Mouse (Mus musculus): ENCODE results near the gene Tle4. TPM values are rescaled to one million over a fixed set of nuclear protein-coding genes. Genes with fewer than 3 reads are reported as not detected.

Gene Tle4
- polyA plus RNA-seq, 1 experiment from 2014 or later: 13.0 TPM

GRCm38 (mm10) chr19:14505401-14505800 is 92.5 kb downstream of the Tle4 start:
- Histone ChIP-seq H3K36me3 (ENCODE audit: control insufficient read depth, insufficient read depth, low read length) (no peaks in the 10 kb centered on the region), H3K4me1 (replicated peaks; ENCODE audit: control insufficient read depth, insufficient read depth, low read length) (no peaks in the 10 kb centered on the region), H3K9ac (ENCODE audit: low read depth, low read length) (no peak overlapping the region), H3K27me3 (replicated peaks; ENCODE audit: control insufficient read depth, insufficient read depth, low read length) (no peaks in the 10 kb centered on the region), H3K27ac (ENCODE audit: low read depth, low read length) (no peak overlapping the region), H3K4me2 (no peak overlapping the region), H3K4me3 (ENCODE audit: low read depth, low read length) (no peak overlapping the region), H3K9me3 (ENCODE audit: control insufficient read depth, low read length) (no peaks in the 10 kb centered on the region)
- ATAC-seq (replicated peaks; ENCODE audit: low FRiP score): no peak
- WGBS: 94% methylated on average over 3 of the region's 3 CpGs
- no peak for DNase-seq (ENCODE audit: low spot score)

GRCm38 (mm10) chr19:14503862-14504261 is 94.0 kb downstream of the Tle4 start:
- no peaks in the 10 kb centered on the region for H3K27me3 ChIP-seq (replicated peaks; ENCODE audit: control insufficient read depth, insufficient read depth, low read length)
- 65% methylated on average over 6 of the region's 6 CpGs for WGBS
- H3K4me3 ChIP-seq (ENCODE audit: low read depth, low read length): no peak overlapping the region
- H3K9me3 ChIP-seq (ENCODE audit: control insufficient read depth, low read length): no peaks in the 10 kb centered on the region
- H3K36me3 ChIP-seq (ENCODE audit: control insufficient read depth, insufficient read depth, low read length): no peaks in the 10 kb centered on the region
- no peak overlapping the region for H3K4me2 ChIP-seq
- H3K4me1 ChIP-seq (replicated peaks; ENCODE audit: control insufficient read depth, insufficient read depth, low read length): no peaks in the 10 kb centered on the region
- DNase-seq (ENCODE audit: low spot score) (no peak), ATAC-seq (replicated peaks; ENCODE audit: low FRiP score) (no peak)
- H3K9ac ChIP-seq (ENCODE audit: low read depth, low read length): no peak overlapping the region
- H3K27ac ChIP-seq (ENCODE audit: low read depth, low read length): no peak overlapping the region

- DNase-seq (ENCODE audit: low spot score): no peak
- Histone ChIP-seq H3K4me3 (ENCODE audit: low read depth, low read length) (no peak overlapping the region), H3K36me3 (ENCODE audit: control insufficient read depth, insufficient read depth, low read length) (no peaks in the 10 kb centered on the region), H3K9ac (ENCODE audit: low read depth, low read length) (no peak overlapping the region), H3K9me3 (ENCODE audit: control insufficient read depth, low read length) (no peaks in the 10 kb centered on the region), H3K27me3 (replicated peaks; ENCODE audit: control insufficient read depth, insufficient read depth, low read length) (no peaks in the 10 kb centered on the region), H3K27ac (ENCODE audit: low read depth, low read length) (no peak overlapping the region), H3K4me2 (no peak overlapping the region), H3K4me1 (replicated peaks; ENCODE audit: control insufficient read depth, insufficient read depth, low read length) (no peaks in the 10 kb centered on the region)
- no peak for ATAC-seq (replicated peaks; ENCODE audit: low FRiP score)
- 74% methylated on average over 7 of the region's 7 CpGs for WGBS
Observed at GRCm38 (mm10) chr19:14502234-14502633, 95.6 kb downstream of the Tle4 start.

GRCm38 (mm10) chr19:14499835-14500425 is 97.9 kb downstream of the Tle4 start:
- Histone ChIP-seq H3K27ac (ENCODE audit: low read depth, low read length) (no peak overlapping the region), H3K4me1 (replicated peaks; ENCODE audit: control insufficient read depth, insufficient read depth, low read length) (no peaks in the 10 kb centered on the region), H3K27me3 (replicated peaks; ENCODE audit: control insufficient read depth, insufficient read depth, low read length) (no peaks in the 10 kb centered on the region), H3K9ac (ENCODE audit: low read depth, low read length) (no peak overlapping the region), H3K9me3 (ENCODE audit: control insufficient read depth, low read length) (no peaks in the 10 kb centered on the region), H3K4me3 (ENCODE audit: low read depth, low read length) (no peak overlapping the region), H3K36me3 (ENCODE audit: control insufficient read depth, insufficient read depth, low read length) (no peaks in the 10 kb centered on the region), H3K4me2 (no peak overlapping the region)
- DNase-seq (ENCODE audit: low spot score) (no peak), ATAC-seq (replicated peaks; ENCODE audit: low FRiP score) (no peak)
- 41% methylated on average over 3 of the region's 3 CpGs for WGBS

- no peak for ATAC-seq (replicated peaks; ENCODE audit: low FRiP score)
- Histone ChIP-seq H3K36me3 (ENCODE audit: control insufficient read depth, insufficient read depth, low read length) (no peaks in the 10 kb centered on the region), H3K27me3 (replicated peaks; ENCODE audit: control insufficient read depth, insufficient read depth, low read length) (no peaks in the 10 kb centered on the region), H3K9ac (ENCODE audit: low read depth, low read length) (no peak overlapping the region), H3K27ac (ENCODE audit: low read depth, low read length) (no peak overlapping the region), H3K4me3 (ENCODE audit: low read depth, low read length) (no peak overlapping the region), H3K4me1 (replicated peaks; ENCODE audit: control insufficient read depth, insufficient read depth, low read length) (no peaks in the 10 kb centered on the region), H3K9me3 (ENCODE audit: control insufficient read depth, low read length) (no peaks in the 10 kb centered on the region), H3K4me2 (no peak overlapping the region)
- no peak for DNase-seq (ENCODE audit: low spot score)
- WGBS: 84% methylated on average over 3 of the region's 3 CpGs
Observed at GRCm38 (mm10) chr19:14493047-14493446, 104.8 kb downstream of the Tle4 start.

GRCm38 (mm10) chr19:14487180-14487579 is 110.7 kb downstream of the Tle4 start:
- Histone ChIP-seq H3K9me3 (ENCODE audit: control insufficient read depth, low read length) (no peaks in the 10 kb centered on the region), H3K4me1 (replicated peaks; ENCODE audit: control insufficient read depth, insufficient read depth, low read length) (no peaks in the 10 kb centered on the region; the same call in 1 of the 2 replicates), H3K36me3 (ENCODE audit: control insufficient read depth, insufficient read depth, low read length) (no peaks in the 10 kb centered on the region), H3K4me3 (ENCODE audit: low read depth, low read length) (no peak overlapping the region), H3K27ac (ENCODE audit: low read depth, low read length) (no peak overlapping the region), H3K9ac (ENCODE audit: low read depth, low read length) (no peak overlapping the region), H3K4me2 (no peak overlapping the region), H3K27me3 (replicated peaks; ENCODE audit: control insufficient read depth, insufficient read depth, low read length) (no peaks in the 10 kb centered on the region)
- ATAC-seq (replicated peaks; ENCODE audit: low FRiP score): no peak
- WGBS: 90% methylated on average over 9 of the region's 9 CpGs
- DNase-seq (ENCODE audit: low spot score): no peak

GRCm38 (mm10) chr19:14485176-14485575 is 112.7 kb downstream of the Tle4 start:
- ATAC-seq (replicated peaks; ENCODE audit: low FRiP score) (no peak), DNase-seq (ENCODE audit: low spot score) (no peak)
- 79% methylated on average over 3 of the region's 3 CpGs for WGBS
- H3K9me3 ChIP-seq (ENCODE audit: control insufficient read depth, low read length): no peaks in the 10 kb centered on the region
- no peaks in the 10 kb centered on the region for H3K36me3 ChIP-seq (ENCODE audit: control insufficient read depth, insufficient read depth, low read length)
- H3K27me3 ChIP-seq (replicated peaks; ENCODE audit: control insufficient read depth, insufficient read depth, low read length): no peaks in the 10 kb centered on the region
- H3K4me3 ChIP-seq (ENCODE audit: low read depth, low read length): no peak overlapping the region
- H3K27ac ChIP-seq (ENCODE audit: low read depth, low read length): no peak overlapping the region
- no peak overlapping the region for H3K4me2 ChIP-seq
- no peaks in the 10 kb centered on the region; the same call in 1 of the 2 replicates for H3K4me1 ChIP-seq (replicated peaks; ENCODE audit: control insufficient read depth, insufficient read depth, low read length)
- no peak overlapping the region for H3K9ac ChIP-seq (ENCODE audit: low read depth, low read length)

GRCm38 (mm10) chr19:14482562-14483138 is 115.2 kb downstream of the Tle4 start:
- H3K9ac ChIP-seq (ENCODE audit: low read depth, low read length): no peak overlapping the region
- no peak overlapping the region for H3K4me2 ChIP-seq
- no peak overlapping the region for H3K4me3 ChIP-seq (ENCODE audit: low read depth, low read length)
- no peak for DNase-seq (ENCODE audit: low spot score)
- H3K4me1 ChIP-seq (replicated peaks; ENCODE audit: control insufficient read depth, insufficient read depth, low read length): no peaks in the 10 kb centered on the region; the same call in 1 of the 2 replicates
- H3K36me3 ChIP-seq (ENCODE audit: control insufficient read depth, insufficient read depth, low read length): no peaks in the 10 kb centered on the region
- ATAC-seq (replicated peaks; ENCODE audit: low FRiP score): no peak
- H3K27me3 ChIP-seq (replicated peaks; ENCODE audit: control insufficient read depth, insufficient read depth, low read length): no peaks in the 10 kb centered on the region
- H3K27ac ChIP-seq (ENCODE audit: low read depth, low read length): no peak overlapping the region
- WGBS: 75% methylated on average over 5 of the region's 5 CpGs
- no peaks in the 10 kb centered on the region for H3K9me3 ChIP-seq (ENCODE audit: control insufficient read depth, low read length)
